Comparison of ENCODE assay signal across 8 mouse cellular contexts in genomic region chr12:112551861-112552375, GRCm38 (mm10). TPM values are rescaled to one million over a fixed set of nuclear protein-coding genes. Genes with fewer than 3 reads are reported as not detected.
A peak's percentile ranks its signal among the peaks of the same experiment; 100 is the strongest.
DNase-seq lines count a peak whose midpoint lies in the region; ATAC-seq and TF ChIP-seq lines count a peak whose summit lies in the region.

No protein-coding gene starts in this region.

- 7% methylated on average over 13 of the region's 13 CpGs for WGBS in cerebellum, adult 2 months
- WGBS in forebrain, postnatal 0 days: 6% methylated on average over 13 of the region's 13 CpGs
- 7% methylated on average over 13 of the region's 13 CpGs for WGBS in hindbrain, embryonic 11.5 days

- H3K4me1 ChIP-seq in cerebellum, adult 2 months (ENCODE audit: control insufficient read depth, insufficient read depth, low read length): no peaks in the 10 kb centered on the region
- no peaks in the 10 kb centered on the region for H3K4me1 ChIP-seq in forebrain, postnatal 0 days (ENCODE audit: insufficient read depth)
- peaks cover 3% of the 10 kb centered on the region for H3K4me1 ChIP-seq in hindbrain, embryonic 11.5 days (replicated peaks; ENCODE audit: control insufficient read depth, insufficient read depth, low read length)

- no peaks in the 10 kb centered on the region for H3K27me3 ChIP-seq in cerebellum, adult 2 months (ENCODE audit: control insufficient read depth, insufficient read depth, low read length)
- H3K27me3 ChIP-seq in forebrain, postnatal 0 days (ENCODE audit: insufficient read depth, low read length): no peaks in the 10 kb centered on the region
- H3K27me3 ChIP-seq in hindbrain, embryonic 11.5 days (ENCODE audit: control insufficient read depth, insufficient read depth, low read length): no peaks in the 10 kb centered on the region

- H3K9ac ChIP-seq in forebrain, postnatal 0 days: no peak overlapping the region
- no peak overlapping the region for H3K9ac ChIP-seq in hindbrain, embryonic 11.5 days (ENCODE audit: low read depth, low read length)

- H3K27ac ChIP-seq in cerebellum, adult 2 months (ENCODE audit: insufficient read depth, low read length): no peak overlapping the region
- H3K27ac ChIP-seq in forebrain, postnatal 0 days (ENCODE audit: low read depth, low read length): no peak overlapping the region
- H3K27ac ChIP-seq in hindbrain, embryonic 11.5 days (ENCODE audit: low read depth, low read length): peak overlapping the region; percentile 82

- no peaks in the 10 kb centered on the region for H3K36me3 ChIP-seq in forebrain, postnatal 0 days (ENCODE audit: insufficient read depth)
- no peaks in the 10 kb centered on the region for H3K36me3 ChIP-seq in hindbrain, embryonic 11.5 days (ENCODE audit: control insufficient read depth, insufficient read depth, low read length)

- DNase-seq in MN1 (ENCODE audit: low spot score): peak; percentile 63
- DNase-seq in cerebellum, adult 2 months: peak; percentile 75 to 91
- DNase-seq in forebrain, postnatal 0 days: peak; percentile 88
- peak; percentile 95 for DNase-seq in hindbrain, embryonic 11.5 days (ENCODE audit: low spot score)
- peak; percentile 94 to 97 for DNase-seq in layer of hippocampus, postnatal 14 days (ENCODE audit: low spot score in 2 of 2)
- peak; percentile 87 for DNase-seq in lung, postnatal 14 days
- peak; percentile 84 for DNase-seq in ovary, postnatal 36 days (ENCODE audit: low spot score)
- peak; percentile 69 to 86 for DNase-seq in thymus, postnatal 10 days (ENCODE audit: low spot score in 2 of 2)

- TF ChIP-seq POLR2A in cerebellum, adult 2 months (IDR thresholded peaks at IDR 0.05; ENCODE audit: borderline replicate concordance, insufficient read depth, low read length): no peak

- TF ChIP-seq CTCF in cerebellum, adult 2 months (IDR thresholded peaks at IDR 0.05; ENCODE audit: borderline replicate concordance, insufficient read depth, low read depth, low read length): peak; percentile 100
- TF ChIP-seq CTCF in forebrain, postnatal 0 days (IDR thresholded peaks at IDR 0.05; ENCODE audit: low read depth): peak; percentile 100

- H3K4me3 ChIP-seq in cerebellum, adult 2 months (replicated peaks; ENCODE audit: insufficient read depth, low read depth, low read length): no peak overlapping the region
- no peak overlapping the region for H3K4me3 ChIP-seq in forebrain, postnatal 0 days (ENCODE audit: low read depth, low read length)
- H3K4me3 ChIP-seq in hindbrain, embryonic 11.5 days (ENCODE audit: low read depth, low read length): no peak overlapping the region

- H3K9me3 ChIP-seq in forebrain, postnatal 0 days (ENCODE audit: low read length): no peaks in the 10 kb centered on the region
- H3K9me3 ChIP-seq in hindbrain, embryonic 11.5 days (ENCODE audit: control insufficient read depth, low read length): no peaks in the 10 kb centered on the region

- H3K4me2 ChIP-seq in forebrain, postnatal 0 days (ENCODE audit: low read depth): no peak overlapping the region
- no peak overlapping the region for H3K4me2 ChIP-seq in hindbrain, embryonic 11.5 days (replicated peaks; ENCODE audit: low read depth, low read length)

- ATAC-seq in forebrain, postnatal 0 days: peak; percentile 85
- peak; percentile 87 for ATAC-seq in hindbrain, embryonic 11.5 days (ENCODE audit: low FRiP score)

RNA-seq across cellular contexts. Expression of gene Tmem179, which starts 35.4 kb away (rescaled TPM):
- polyA plus RNA-seq in cerebellum, adult 2 months (2012; rRNA removed): 51.7 and 71.0 TPM in 2 replicates
- 96.1 and 119 TPM in 2 replicates for total RNA-seq in forebrain, postnatal 0 days (2014; rRNA removed)
- 84.0 and 112 TPM in 2 replicates for polyA plus RNA-seq in forebrain, postnatal 0 days (2015; fragmentation: Nextera tagmentation; extraction: Ambion mirVana)
- 6.0 and 7.0 TPM in 2 replicates for polyA plus RNA-seq in hindbrain, embryonic 11.5 days (2014; fragmentation: Nextera tagmentation; extraction: Ambion mirVana)
- 100 to 1,000 TPM; 119 to 130 TPM for total RNA-seq in layer of hippocampus, postnatal 14 days (2021)

RNA-seq across cellular contexts. Expression of gene Inf2, which starts 36.7 kb away (rescaled TPM):
- 34.9 and 41.8 TPM in 2 replicates for polyA plus RNA-seq in cerebellum, adult 2 months (2012; rRNA removed)
- 9.8 and 10.8 TPM in 2 replicates for total RNA-seq in forebrain, postnatal 0 days (2014; rRNA removed)
- polyA plus RNA-seq in forebrain, postnatal 0 days (2015; fragmentation: Nextera tagmentation; extraction: Ambion mirVana): 1.1 and 1.2 TPM in 2 replicates
- 1.2 and 1.4 TPM in 2 replicates for polyA plus RNA-seq in hindbrain, embryonic 11.5 days (2014; fragmentation: Nextera tagmentation; extraction: Ambion mirVana)
- total RNA-seq in layer of hippocampus, postnatal 14 days (2021): 100 to 1,000 TPM; 116 to 122 TPM

Comparison
In these comparisons a context has a peak if more than half of its experiments do, and no peak if none do; other contexts are left out.
1. RNA of gene Inf2, which starts 36.7 kb away (polyA plus RNA-seq): 34.9 to 41.8 TPM in cerebellum, adult 2 months; 1.2 to 1.4 TPM in hindbrain, embryonic 11.5 days and 1.1 to 1.2 TPM in forebrain, postnatal 0 days; every median in the first group is over 10 times any median in the second.
2. Peak in every context shown above with its lines, with median percentiles within 50 percentile points of each other: DNase-seq.